Mouse (Mus musculus): ENCODE results near the gene Milr1.
"Not testable (repeated sequence)": the region's sequence is repeated elsewhere in the genome, so short reads cannot be mapped to it uniquely, and the experiment has no call there.

Milr1 gene

DNA sequence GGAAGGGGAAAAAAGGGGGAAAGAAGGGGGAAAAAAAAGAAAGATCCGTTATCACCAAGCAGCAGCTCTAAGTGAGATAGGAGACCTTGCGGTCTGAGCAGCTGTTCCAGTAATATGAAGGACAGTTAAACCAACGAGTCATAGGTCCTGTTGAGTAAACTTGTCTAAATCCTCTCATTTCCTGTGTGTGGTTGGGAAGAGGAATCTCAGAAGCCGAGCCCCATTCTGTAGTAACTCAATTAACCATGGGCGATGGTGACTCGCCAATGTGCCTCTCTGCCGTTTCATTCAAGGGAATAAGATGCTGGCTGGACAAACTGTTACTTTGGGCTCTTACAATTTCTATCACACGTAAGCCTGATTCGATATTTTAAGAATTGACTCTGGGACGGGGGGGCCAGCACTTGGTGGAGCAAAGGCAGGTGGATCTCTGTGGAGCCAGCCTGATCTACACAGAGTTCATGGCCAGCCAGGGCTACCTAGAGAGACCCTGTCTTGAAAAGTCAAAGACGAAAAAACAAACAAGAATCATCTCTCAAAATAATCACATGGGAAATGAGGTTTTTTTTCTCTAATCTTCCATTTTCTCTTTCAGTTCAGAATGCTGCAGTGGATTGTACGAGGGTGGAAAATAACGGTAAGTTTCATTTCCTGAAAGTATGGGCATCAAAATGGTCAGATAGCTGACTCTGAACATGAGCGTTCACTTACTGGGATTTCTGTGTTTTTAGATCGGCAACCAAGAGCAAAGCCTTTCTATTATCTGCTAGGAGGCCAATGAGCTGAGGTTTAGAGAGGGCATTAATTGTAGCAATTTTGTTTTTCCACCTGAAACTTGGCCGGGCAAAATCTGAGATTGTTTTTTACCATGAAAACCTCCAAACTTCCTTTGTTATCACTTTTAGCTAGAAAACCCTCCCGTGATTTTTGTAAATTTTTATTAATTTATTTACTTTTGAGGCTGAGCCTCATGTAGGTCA lies at the start of gene Milr1:
TSS of gene Milr1 (plus strand) at position 188 of the 980 bp plus-strand sequence.
- DNase-seq, result peak in 1 of 2 experiments; percentile 20

DNA sequence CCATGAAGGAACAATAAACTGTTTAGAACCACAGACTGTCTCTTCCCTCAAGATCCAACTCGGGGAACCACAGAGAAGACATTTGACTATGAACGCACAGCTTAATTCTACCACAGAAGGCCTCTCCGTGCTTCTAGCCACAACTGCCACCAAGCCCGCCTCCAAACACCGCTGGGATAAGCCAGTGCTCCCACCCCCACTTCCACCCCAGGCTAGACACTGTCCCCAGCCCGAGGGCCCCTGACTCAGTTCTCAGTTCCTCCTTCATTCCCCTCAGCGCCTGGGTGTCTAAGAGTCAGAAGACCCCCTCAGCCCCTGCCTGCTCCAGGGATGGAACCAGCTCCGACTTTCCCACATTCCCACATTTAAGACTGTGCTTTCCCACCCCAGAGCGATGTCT lies 49.4 kb upstream of the Milr1 start:
- no peak for DNase-seq

DNA sequence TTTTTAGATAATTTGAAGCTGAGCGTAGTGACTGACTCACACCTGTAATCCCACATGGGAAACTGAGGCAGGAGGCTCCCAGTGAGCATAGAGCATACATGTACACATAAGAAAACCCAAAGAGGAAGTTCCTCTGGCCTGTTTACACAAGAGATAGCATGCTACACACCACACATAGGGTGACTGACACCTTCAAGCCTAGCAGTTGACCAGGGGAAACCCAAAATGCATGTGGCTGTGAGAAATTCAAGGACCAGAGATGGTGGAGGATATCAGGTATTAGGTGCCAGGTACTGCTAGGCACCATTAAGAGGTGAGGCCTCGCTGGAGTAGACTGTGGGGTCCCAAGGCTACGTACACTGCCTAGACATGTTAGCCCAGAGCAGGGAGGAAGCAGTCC lies 48.4 kb upstream of the Milr1 start:
- DNase-seq, result no peak

DNA sequence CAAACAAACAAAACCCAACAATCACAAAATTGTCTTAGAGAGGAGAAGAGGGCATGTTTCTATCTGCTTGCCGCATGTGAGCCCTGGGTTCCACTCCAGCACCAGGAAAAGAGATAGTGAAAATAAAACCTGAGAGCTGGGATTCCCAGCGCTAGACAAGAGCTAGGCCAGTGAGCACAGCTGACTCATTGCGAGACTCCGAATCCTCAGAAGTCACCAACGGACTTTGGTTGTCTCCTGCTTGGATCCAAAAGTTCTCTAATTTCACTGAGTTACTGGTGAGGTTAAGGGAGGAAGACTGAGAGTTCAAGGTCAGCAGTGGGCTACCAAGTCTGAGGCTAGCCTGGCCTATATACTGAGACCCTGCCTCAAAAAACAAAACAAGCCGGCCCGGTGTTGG lies 47.1 kb upstream of the Milr1 start:
- no peak for DNase-seq

DNA sequence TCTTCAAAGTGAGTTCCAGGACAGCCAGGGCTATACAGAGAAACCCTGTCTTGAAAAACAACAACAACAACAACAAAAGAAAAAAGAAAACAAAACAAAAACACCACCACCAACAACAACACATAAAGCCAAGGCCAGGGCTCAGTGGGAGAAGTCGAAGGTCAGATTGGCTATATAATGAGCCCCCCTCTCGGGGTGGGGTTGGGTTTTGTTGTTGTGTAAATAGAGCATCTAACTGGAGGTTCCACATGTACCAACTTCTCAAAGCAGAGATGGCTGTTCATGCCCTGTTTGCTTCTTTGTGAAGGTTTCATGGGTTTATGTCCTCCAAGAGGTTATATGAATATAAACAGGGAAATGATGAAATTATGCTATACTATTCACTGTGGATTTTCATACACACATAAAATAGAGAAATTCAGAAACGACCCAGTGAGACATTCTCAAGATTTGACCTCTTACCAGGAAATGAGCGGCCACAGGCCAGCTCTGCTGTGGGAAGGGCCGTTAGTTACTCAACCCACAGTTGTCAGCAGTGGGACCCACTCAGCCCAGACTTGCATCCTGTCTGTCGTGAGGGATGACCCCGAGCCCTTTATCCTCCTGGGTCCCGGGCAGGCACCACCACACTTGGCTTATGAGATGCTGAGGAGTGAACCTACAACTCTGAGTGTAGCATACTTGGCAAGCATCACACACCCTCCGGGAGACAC lies 46.5 kb upstream of the Milr1 start:
- DNase-seq, result no peak

DNA sequence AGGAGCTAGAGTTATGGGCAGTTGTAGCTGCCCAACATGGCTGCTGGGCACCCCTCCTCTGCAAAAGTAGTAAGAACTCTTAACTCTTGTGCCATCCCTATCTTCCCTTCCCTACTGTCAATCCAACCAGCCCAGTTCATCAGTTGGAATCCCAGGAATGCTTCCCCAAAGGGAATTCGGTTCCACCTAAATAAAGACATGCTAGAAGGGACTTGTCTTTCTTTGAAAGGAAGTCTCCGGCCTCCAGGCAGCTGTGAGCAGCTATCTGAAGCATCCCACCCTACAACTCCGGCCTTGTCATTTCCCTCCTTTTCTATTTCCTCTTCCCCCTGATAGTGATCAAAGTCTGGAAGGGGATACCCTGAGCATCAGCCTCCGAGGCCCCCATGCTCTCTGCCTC lies 44.8 kb upstream of the Milr1 start:
- DNase-seq, result no peak

DNA sequence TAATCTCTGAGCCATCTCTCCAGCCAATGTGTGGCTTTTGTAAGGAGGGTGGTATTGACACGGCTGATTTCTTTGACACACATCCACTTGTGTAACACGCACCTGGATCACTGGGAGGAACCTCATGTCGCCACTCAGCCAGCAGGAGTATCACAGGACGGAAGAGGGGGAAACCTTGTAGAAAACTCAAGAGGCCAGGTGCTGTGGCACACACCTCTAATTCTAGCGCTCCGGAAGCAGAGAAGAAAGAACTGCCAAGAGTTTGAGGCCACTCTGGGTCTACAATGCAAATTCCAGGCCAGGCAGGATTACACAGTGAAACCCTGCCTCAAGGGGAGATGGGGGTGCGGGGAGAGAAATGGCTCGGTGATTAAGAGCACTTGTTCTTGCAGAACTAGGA lies 43.9 kb upstream of the Milr1 start:
- DNase-seq, result no peak

DNA sequence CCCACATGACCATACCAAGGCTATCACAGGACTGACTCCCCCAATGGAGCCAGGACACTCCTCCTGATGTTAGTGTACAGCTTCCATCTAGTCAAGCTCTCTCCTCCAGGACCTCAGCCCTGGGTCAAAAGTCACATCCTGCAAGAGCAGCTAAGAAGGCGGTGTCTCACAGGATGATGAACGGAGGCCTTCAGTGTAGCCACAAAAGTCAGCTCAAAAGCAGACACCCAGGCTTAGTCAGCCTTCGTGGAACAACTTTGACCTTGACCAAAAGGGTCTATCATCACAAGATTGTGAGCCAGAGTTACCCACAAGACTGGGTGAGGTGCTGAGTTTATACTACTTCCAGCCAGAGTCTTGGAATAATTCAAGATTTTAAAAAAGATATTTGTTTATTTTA lies 43.2 kb upstream of the Milr1 start:
- no peak for DNase-seq

DNA sequence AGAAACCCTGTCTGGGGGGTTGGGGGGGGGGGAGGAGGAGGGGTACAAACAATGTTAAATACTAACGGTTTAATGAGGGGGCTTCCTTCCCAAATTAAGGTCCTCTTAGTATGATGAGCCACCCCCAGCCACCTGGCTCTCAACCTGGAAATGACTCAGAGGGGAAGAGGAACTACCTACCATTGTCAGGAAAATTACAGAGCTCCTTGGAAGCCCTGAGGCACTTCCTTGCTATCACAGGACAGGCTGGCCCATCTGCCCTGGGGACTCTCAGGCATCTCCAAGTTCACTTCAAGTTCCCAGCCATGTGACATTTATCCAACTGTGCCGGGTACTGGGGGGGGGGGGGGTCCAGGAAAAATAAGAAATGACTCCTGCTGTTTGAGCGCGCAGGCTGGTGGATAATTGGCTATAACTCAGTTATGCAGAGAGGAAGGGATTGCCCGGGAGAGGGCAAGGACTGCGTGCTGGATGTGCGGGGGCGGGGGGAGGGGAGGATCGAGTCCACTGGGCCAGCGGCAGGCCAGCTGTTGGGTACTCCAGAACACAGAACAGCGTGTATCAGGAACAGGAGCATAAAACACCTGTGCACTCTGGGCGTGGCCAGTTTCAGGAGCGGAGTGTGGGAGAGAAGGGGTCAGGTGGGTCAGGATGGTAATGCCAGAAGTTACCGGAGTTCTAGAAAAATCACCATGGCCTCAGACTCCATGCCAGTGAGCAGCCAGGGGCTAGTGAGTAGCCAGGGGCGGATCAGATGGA lies 41.6 kb upstream of the Milr1 start:
- no peak for DNase-seq

DNA sequence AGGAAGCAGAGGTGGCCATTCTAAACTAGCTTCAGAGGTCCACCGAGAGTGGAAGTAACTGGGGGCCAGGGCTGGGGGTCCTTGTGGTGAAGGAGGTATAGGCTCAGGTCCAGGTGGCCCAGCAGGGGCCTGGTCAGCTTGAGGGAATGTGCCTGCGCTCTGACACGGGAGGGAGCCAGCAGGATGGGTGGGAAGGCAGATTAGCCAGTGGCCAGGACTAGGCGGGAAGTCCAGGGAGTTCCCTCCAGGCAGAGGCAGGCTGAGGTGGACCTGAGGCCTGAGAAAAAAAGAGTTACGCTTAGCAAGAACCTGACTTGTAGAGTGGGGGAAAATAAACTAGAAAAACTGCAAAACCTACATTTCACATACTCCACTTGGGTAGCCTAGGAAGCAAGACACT lies 40.2 kb upstream of the Milr1 start:
- DNase-seq, result no peak

DNA sequence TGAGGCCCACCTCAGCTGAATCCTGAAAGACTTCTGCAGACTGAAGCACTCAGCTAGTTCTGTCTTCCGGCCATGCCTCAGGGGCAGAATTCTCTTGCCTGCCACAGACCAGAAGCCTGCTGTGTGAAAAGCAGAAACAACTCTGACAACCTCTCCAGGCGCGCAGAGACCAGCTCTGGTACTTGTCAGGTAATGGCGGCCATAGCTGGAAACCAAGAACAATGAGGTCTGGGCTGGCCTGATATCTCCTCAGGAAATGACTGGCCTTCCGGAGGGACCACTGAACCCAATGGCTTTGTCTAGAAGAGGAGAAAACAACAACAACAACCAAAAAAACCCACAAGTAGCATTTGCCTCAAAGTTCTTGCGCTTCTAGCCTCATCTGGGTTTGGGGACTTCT lies 36.0 kb upstream of the Milr1 start:
- no peak for DNase-seq

DNA sequence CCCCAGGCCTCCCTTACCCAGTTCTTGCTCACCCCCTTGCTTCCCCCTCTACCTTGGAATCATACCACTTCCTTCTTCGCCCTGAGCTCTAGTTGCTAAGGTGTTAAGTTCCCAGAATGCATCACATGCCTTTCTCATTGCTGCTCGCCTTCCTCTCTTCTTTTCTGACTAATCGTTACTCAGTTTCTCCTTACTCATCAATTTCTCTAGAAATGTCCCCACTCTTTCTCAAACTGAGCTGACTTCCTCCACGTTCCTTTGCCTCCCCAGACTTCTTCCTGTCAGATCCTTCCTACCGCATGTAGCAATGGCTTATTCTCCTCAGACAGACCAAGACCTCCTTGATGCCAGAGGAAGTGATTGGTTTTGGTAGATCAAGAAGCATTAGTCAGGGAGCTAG lies 34.5 kb upstream of the Milr1 start:
- DNase-seq, result no peak

DNA sequence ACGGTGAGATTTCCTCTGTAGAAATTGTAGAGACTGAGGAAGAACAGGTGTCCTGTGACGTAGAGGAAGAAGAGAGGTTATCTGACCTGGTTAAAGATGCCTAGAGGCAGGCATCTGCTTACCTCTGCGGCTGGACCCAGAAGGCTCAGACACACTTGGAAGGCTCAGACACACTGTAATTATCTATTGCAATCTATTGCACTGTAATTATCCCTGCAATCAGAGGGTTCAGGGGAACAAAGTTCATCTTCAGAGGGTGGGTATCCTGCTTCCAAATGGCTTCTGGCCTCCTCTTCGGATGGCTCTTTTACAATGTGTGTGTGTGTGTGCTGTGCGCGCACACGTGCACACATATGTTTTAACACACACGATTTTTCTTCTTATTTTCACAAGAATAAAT lies 30.6 kb upstream of the Milr1 start:
- DNase-seq, result no peak

DNA sequence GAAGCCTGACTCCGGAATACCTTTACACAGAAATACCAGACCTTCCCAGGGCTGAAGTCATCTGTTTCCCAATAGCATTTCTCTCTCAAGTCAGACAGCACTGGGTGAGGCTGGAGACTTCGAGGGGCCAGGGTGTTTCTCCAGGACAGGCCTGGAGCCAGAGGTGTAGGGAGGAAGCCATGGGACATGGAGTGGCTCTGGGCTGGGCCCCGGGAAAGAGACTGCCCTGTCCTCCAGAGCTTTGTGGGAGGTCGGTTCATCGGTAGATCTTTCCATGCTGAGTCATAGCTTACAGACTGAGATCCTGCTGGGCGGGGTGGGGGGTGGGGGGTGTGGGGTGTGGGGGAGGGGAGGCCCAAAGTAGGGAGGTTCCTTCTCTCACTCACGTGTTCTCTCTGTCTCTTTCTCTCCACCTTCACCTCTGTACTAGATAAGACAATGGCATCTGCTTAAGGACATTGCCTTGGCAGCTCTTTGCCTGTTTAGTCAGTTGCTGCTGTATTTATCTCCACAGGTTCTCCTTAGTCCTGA lies 28.1 kb upstream of the Milr1 start:
- no peak for DNase-seq

DNA sequence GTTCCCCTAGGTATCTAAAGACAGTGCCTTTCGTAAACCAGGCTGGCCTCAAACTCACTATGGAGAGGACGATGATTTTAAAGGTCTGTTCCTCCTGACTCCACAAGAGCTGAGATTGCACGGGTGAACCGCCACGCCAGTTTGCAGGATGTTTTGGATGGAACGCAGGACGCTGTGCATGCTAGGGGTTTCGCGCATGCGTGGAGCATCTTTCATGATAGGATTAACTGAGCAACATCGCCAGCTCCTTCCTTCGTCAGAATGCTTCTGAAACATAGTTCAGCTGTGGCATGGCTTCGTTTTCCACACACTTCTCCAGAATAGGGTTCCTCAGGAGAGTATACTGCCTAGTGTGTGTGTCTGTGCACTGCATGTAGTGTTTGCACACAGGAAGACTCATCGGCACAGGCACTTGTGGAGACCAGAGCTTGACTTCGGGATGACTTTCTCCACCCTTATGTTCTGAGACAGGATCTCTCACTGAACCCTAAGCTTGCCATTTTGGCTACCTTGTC lies 27.4 kb upstream of the Milr1 start:
- no peak for DNase-seq

DNA sequence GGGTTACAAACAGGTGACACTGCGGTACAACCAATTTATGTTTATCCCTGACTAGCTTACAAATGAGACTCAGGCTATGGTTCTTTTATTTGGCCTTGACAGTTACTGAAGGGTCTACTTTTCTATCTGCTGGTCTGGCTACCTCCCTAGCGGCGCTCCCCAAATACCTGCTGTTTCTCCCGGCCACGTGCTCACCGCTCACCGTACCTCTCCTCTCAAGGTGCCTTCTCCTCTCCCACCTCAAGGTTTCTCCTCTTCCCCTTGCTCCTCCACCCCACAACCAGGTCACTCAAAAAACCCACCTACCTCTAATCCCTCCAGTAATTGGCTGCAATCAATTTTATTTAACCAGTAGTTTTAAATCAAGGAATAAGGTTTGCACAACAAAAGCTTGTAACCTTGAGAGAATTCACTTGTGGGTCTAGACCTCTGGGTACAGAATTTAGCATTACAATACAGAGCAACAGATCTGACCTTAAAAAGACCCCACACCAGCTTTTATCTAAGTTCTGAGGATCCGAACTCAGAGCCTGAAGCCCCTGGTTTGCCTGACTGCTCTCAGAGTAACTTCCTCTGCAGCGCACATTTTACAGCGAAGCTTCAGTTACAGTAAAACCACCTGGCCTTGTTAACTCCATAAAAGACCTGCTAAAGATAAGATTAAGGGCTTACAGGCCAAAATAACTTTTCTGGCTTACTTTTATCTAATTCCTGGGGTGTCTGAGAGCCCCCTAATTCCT lies 26.7 kb upstream of the Milr1 start:
- DNase-seq, result no peak

DNA sequence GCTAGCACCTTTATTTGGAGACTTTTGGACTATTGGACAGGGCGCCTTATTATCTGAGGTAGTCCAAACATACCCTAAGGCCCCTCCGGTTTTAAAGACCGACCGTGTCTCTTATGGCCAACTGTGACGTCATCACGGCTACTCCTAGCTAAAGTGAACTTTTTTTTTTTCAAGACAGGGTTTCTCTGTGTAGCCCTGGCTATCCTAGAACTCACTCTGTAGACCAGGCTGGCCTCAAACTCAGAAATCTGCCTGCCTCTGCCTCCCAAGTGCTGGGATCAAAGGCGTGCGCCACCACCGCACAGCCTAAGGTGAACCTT lies 26.1 kb upstream of the Milr1 start:
- DNase-seq, result not testable (repeated sequence)

DNA sequence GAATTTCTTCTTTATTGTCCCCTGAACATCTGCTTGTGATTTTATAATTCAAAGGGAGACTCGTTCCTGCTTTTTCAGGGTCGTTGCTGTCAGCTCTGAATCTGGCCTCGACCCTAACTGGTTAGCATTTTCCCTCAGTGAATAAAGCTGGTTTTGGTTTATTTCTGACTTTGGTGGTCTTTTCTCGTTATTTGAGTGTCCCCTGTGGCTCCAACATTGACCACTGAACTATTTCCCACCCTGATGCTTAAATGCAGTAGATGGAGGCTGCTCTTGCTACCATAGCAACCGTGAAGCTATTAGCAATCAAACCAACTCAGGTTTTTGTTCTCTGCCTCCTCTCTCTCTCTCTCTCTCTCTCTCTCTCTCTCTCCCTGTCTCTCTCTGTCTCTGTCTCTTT lies 23.1 kb upstream of the Milr1 start:
- DNase-seq, result no peak

DNA sequence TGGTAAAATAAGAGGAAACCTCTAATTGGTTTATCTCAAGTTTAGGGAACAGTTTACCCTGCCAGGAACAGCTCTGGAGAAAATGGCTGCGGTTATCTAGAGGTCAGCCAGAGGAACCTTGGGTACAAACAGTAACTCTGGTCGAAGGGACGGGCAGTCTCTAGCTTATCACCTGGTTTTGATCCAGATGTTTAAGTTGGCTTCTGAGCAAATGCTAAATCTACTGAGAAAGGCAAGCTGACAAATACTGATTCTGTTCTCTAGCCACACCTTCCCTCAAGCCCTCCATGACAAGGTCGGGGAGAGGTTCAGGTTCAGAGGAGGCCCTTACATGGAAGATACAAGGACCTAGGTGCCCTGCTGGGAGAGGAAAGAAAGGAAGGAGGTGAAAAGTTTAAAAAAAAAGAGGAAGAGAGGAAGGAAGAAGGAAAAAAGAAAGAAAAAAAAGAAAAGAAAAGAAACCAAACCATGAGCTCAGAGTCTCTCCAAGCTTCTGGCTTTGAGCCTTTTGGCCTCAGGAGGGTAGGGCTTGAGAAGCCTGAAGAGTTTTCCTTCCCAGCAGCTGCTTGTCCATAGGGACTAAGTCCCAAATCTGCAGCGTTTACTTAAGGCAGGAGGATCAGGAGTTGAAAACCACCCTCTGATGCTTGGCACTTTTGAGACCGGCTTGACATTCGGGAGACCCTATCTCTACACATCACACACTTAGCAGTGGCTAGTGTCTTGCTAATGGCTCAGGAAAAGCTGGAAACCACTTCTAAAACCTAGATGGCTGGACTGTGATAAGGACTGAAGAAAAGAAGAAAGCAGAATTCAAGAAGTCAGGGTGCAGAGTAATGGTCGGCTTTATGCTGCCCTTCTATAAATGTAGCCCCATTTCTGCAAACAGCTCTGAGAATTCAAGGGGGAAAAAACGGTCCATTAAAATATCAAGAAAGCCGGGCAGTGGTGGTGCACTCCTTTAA lies 22.3 kb upstream of the Milr1 start:
- DNase-seq, result no peak

DNA sequence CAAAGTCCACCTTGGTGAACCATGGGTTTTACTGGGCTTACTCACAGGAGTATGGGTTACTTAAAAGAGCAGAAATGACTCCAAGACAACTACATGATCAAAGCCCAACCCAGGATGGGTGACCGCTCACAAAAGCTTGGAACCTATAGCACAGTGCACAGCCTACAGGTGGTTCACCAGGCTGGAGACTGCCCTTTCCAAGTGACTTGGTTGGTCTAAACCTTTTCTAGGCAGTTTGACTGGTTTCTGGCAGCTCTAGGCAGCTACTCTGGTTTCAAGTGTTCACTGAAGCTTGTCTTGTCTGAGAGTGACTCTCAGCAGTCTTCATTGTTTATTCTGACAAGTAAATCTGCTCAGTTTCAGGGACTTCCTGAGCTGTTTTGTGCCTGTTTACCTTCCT lies 21.4 kb upstream of the Milr1 start:
- no peak for DNase-seq

DNA sequence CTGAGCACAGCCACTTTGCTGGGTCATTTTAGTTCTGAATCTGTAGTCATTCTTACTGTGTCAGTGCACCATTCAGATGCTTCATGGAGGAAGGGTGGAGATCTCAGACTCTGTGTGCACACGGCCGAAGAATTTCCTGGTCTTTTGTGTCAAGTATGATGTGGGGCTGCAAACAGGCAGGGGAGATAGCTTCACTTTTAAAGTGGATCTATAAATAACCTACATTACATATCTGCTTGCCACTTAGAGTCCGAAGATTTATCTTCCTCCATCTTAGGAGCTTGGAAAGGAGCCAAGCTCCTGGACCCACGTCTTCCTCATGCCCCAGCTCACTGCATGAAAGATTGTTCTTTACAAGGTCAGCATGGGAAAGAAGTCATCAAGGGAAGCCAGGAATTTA lies 20.3 kb upstream of the Milr1 start:
- DNase-seq, result no peak

Measured in thymus, adult 18-20 months (tissue).